Comparison of ENCODE assay signal across 9 mouse cellular contexts in genomic region chr4:136133801-136134200, GRCm38 (mm10). TPM values are rescaled to one million over a fixed set of nuclear protein-coding genes. Genes with fewer than 3 reads are reported as not detected.
DNase-seq lines count a peak whose midpoint lies in the region; ATAC-seq lines count a peak whose summit lies in the region.
"Had no signal": no experiment of that assay in that cellular context is flagged by ENCODE, and none has a peak within 500 bp of the region (broad histone marks: within the 10 kb centered on the region; RNA-seq: fewer than 3 reads in every experiment).

No protein-coding gene starts in this region.

- H3K4me1 ChIP-seq in heart, embryonic 14.5 days (ENCODE audit: control insufficient read depth in 2 of 2, insufficient read depth in 2 of 2, low read length in 2 of 2) = peaks cover 22 to 36% of the 10 kb centered on the region in 2 experiments
- peaks cover 61% of the 10 kb centered on the region for H3K4me1 ChIP-seq in embryonic facial prominence, embryonic 10.5 days
- peaks cover 47% of the 10 kb centered on the region for H3K4me1 ChIP-seq in hindbrain, embryonic 12.5 days
- peaks cover 27% of the 10 kb centered on the region for H3K4me1 ChIP-seq in midbrain, embryonic 14.5 days (ENCODE audit: control insufficient read depth, insufficient read depth, low read length)

- ATAC-seq in heart, embryonic 14.5 days (ENCODE audit: insufficient number of reproducible peaks, insufficient read depth, low FRiP score, low read depth) = no peak
- no peak for ATAC-seq in hindbrain, embryonic 12.5 days (ENCODE audit: low FRiP score)
- no peak for ATAC-seq in midbrain, embryonic 14.5 days (ENCODE audit: low FRiP score, low TSS enrichment)
- ATAC-seq: CD4-positive, CD25-positive, alpha-beta regulatory T cell, adult 4 months had no signal

- H3K9me3 ChIP-seq in heart, embryonic 14.5 days (ENCODE audit: control insufficient read depth, low read length) = 0 out of 2 replicates have a peak, but pooled peaks cover 4% of the 10 kb centered on the region
- H3K9me3 ChIP-seq in embryonic facial prominence, embryonic 10.5 days = no peaks in the 10 kb centered on the region
- H3K9me3 ChIP-seq in hindbrain, embryonic 12.5 days (replicated peaks) = no peaks in the 10 kb centered on the region
- H3K9me3 ChIP-seq in midbrain, embryonic 14.5 days (ENCODE audit: control insufficient read depth, low read length) = no peaks in the 10 kb centered on the region

- H3K27ac ChIP-seq in heart, embryonic 14.5 days (replicated peaks in 1 of 2; ENCODE audit: control insufficient read depth in 1 of 2, insufficient read depth in 1 of 2, low read depth in 2 of 2, low read length in 2 of 2) = peak overlapping the region; percentile 95 to 97
- H3K27ac ChIP-seq in embryonic facial prominence, embryonic 10.5 days (replicated peaks) = peak overlapping the region; percentile 99
- peak overlapping the region; percentile 99 for H3K27ac ChIP-seq in hindbrain, embryonic 12.5 days
- H3K27ac ChIP-seq in midbrain, embryonic 14.5 days (replicated peaks; ENCODE audit: low read depth, low read length) = peak overlapping the region; percentile 93

- H3K4me2 ChIP-seq in heart, embryonic 14.5 days (ENCODE audit: low read length) = peak overlapping the region; percentile 93
- H3K4me2 ChIP-seq in hindbrain, embryonic 12.5 days (replicated peaks) = peak overlapping the region; percentile 71
- H3K4me2 ChIP-seq in midbrain, embryonic 14.5 days (ENCODE audit: low read length) = peak overlapping the region; percentile 75

- H3K4me3 ChIP-seq in heart, embryonic 14.5 days (ENCODE audit: control insufficient read depth in 1 of 2, insufficient read depth in 1 of 2, low read depth in 1 of 2, low read length in 2 of 2) = peak overlapping the region in 1 of 2 experiments; percentile 55; a peak in 1 of 4 replicates
- H3K4me3 ChIP-seq in embryonic facial prominence, embryonic 10.5 days = peak overlapping the region; percentile 57
- H3K4me3 ChIP-seq in hindbrain, embryonic 12.5 days = peak overlapping the region; percentile 36; the same call in 1 of the 2 replicates
- H3K4me3 ChIP-seq in midbrain, embryonic 14.5 days (replicated peaks; ENCODE audit: low read depth, low read length) = no peak overlapping the region; the same call in none of the 2 replicates

- peak overlapping the region; percentile 78 for H3K9ac ChIP-seq in heart, embryonic 14.5 days (ENCODE audit: low read length)
- H3K9ac ChIP-seq in hindbrain, embryonic 12.5 days = peak overlapping the region; percentile 73
- H3K9ac ChIP-seq in midbrain, embryonic 14.5 days (replicated peaks; ENCODE audit: low read length) = peak overlapping the region; percentile 70; the same call in 1 of the 2 replicates

- no peaks in the 10 kb centered on the region for H3K36me3 ChIP-seq in heart, embryonic 14.5 days (ENCODE audit: control insufficient read depth, insufficient read depth, low read length)
- H3K36me3 ChIP-seq in embryonic facial prominence, embryonic 10.5 days (replicated peaks) = no peaks in the 10 kb centered on the region
- no peaks in the 10 kb centered on the region for H3K36me3 ChIP-seq in hindbrain, embryonic 12.5 days
- no peaks in the 10 kb centered on the region for H3K36me3 ChIP-seq in midbrain, embryonic 14.5 days (ENCODE audit: control insufficient read depth, insufficient read depth, low read length)

- intact Hi-C loops in heart, postnatal 10 days (cut with DNase I) = no loop called here

- DNase-seq in heart, postnatal 10 days = no peak
- no peak for DNase-seq in embryonic facial prominence, embryonic 10.5 days (ENCODE audit: low spot score)
- no peak for DNase-seq in midbrain, embryonic 14.5 days
- DNase-seq in layer of hippocampus, adult 9-10 months (ENCODE audit: low spot score) = no peak
- no peak for DNase-seq in cerebellum, postnatal 10 days
- DNase-seq in adrenal gland, postnatal 36 days = no peak

- WGBS in heart, embryonic 14.5 days = 14% methylated on average over 9 of the region's 9 CpGs
- WGBS in embryonic facial prominence, embryonic 10.5 days = 21% methylated on average over 9 of the region's 9 CpGs
- WGBS in hindbrain, embryonic 12.5 days = 11% methylated on average over 9 of the region's 9 CpGs
- WGBS in midbrain, embryonic 14.5 days = 8% methylated on average over 9 of the region's 9 CpGs

- H3K27me3 ChIP-seq in heart, embryonic 14.5 days (ENCODE audit: control insufficient read depth, insufficient read depth, low read length) = no peaks in the 10 kb centered on the region
- no peaks in the 10 kb centered on the region for H3K27me3 ChIP-seq in embryonic facial prominence, embryonic 10.5 days (replicated peaks; ENCODE audit: low read depth, poor library complexity, severe bottlenecking)
- no peaks in the 10 kb centered on the region for H3K27me3 ChIP-seq in hindbrain, embryonic 12.5 days
- no peaks in the 10 kb centered on the region for H3K27me3 ChIP-seq in midbrain, embryonic 14.5 days (ENCODE audit: control insufficient read depth, insufficient read depth, low read length)

RNA-seq across cellular contexts. Expression of gene Id3, which starts 9.5 kb away (rescaled TPM):
- 247 and 296 TPM in 2 replicates for polyA plus RNA-seq in heart, embryonic 14.5 days (2014; fragmentation: Nextera tagmentation; extraction: Ambion mirVana)
- total RNA-seq in heart, postnatal 10 days (2021) = 100 to 1,000 TPM; 104 TPM
- 593 and 611 TPM in 2 replicates for polyA plus RNA-seq in embryonic facial prominence, embryonic 10.5 days (2016; fragmentation: Nextera tagmentation; extraction: Ambion mirVana)
- polyA plus RNA-seq in hindbrain, embryonic 12.5 days (2016; fragmentation: Nextera tagmentation; extraction: Ambion mirVana) = 372 and 426 TPM in 2 replicates
- 108 and 140 TPM in 2 replicates for polyA plus RNA-seq in midbrain, embryonic 14.5 days (2014; fragmentation: Nextera tagmentation; extraction: Ambion mirVana)
- 10 to 100 TPM; 60.0 to 74.0 TPM for total RNA-seq in adrenal gland, postnatal 36 days (2021)

RNA-seq across cellular contexts. Expression of gene E2f2, which starts 38.4 kb away (rescaled TPM):
- polyA plus RNA-seq in heart, embryonic 14.5 days (2014; fragmentation: Nextera tagmentation; extraction: Ambion mirVana) = 2.5 and 3.1 TPM in 2 replicates
- 1 to 10 TPM; 4.3 to 6.8 TPM for total RNA-seq in heart, postnatal 10 days (2021)
- polyA plus RNA-seq in embryonic facial prominence, embryonic 10.5 days (2016; fragmentation: Nextera tagmentation; extraction: Ambion mirVana) = 6.2 TPM in 2 replicates
- 7.0 and 7.9 TPM in 2 replicates for polyA plus RNA-seq in hindbrain, embryonic 12.5 days (2016; fragmentation: Nextera tagmentation; extraction: Ambion mirVana)
- 1.2 and 1.7 TPM in 2 replicates for polyA plus RNA-seq in midbrain, embryonic 14.5 days (2014; fragmentation: Nextera tagmentation; extraction: Ambion mirVana)
- total RNA-seq in adrenal gland, postnatal 36 days (2021) = 1 to 10 TPM; 2.1 to 2.3 TPM
